Mouse (Mus musculus): ENCODE measurements at regions not wholly inside any gene's neighbourhood (a gene's known extent, or its start where the extent isn't known, plus 50 kb on each side); places are given as distances from the start of the nearest gene placed in this dataset.

DNA sequence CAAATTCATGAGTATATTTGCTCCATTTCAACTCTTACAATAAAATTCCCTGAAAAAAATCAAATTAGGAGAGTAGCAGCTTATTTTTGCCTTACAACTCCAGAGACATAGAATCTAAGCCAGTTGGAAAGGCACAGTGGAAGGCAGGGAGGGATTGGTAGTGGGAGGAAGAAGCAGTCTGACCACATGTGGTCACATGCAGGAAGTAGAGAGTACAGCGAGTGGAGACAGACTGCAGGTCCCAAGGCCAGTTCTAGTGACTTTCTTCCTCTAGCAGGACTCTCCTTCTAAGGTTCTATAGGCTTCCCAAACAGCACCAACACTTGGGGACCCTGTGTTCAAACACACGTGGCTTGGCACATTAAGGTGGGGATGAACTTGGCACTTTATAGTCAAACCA, 245.6 kb upstream of the Adgrl4 start:
- no peak for DNase-seq

- no peak for DNase-seq
Observed at GRCm38 (mm10) chr3:151210978-151211377, 226.7 kb upstream of the Adgrl4 start.

DNA sequence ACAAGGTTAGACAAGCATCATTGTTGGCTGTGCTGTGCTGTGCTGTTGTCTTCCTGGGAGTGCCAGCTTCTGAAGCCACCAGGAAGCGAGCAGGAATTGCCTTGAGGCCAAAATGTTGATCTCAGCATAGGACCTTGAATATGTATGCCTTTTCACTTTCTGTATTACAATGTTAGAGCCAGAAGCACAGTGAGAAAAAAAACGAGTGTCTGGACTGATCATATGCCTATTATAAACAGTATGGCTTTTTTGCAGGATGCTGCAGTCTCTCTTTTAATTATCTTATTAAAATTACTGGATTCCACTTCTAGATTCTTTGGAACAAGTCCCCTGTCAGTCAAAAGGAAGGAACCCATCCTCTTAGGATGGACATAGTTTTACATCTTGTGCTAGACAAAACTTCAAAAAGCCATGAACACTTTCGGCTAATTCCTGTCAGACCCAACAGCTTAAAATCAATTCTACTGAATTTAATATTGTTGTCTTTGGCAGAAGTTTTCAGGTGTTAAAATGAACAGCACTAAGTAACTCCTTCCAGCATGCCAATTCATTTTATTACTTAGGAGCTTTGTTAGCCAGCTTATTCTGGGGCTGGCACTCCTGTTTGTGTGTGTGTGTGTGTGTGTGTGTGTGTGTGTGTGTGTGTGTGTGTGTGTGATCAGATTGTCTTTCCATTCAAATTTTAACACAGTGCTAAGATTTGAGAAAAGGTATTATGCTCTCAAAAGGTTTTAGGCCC, 220.8 kb upstream of the Adgrl4 start:
- DNase-seq, result no peak

- peak in 1 of 2 experiments; percentile 4 for DNase-seq
Observed at GRCm38 (mm10) chr3:151222407-151222806, 215.3 kb upstream of the Adgrl4 start.

GRCm38 (mm10) chr3:151252458-151252857, 185.2 kb upstream of the Adgrl4 start:
- DNase-seq, result no peak

GRCm38 (mm10) chr3:151262821-151263220, 174.9 kb upstream of the Adgrl4 start:
- no peak for DNase-seq

DNA sequence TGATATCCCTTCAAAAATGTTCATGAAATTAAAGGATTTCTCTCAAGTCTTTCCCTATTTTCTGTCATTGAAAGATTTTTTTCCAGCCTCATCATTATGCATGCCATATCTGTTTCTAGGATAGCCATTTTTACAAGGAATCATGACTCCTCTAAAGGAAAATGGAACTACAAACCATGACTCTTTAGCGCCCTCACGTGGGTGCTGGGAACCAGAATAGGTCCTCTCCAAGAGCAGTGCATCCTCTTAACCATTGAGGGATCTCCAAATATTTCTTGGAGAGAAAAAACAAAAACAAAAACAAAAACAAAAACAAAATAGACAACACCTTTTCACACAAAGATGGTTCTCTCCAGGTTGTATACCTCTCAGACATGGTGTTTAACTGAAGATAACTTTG, 172.0 kb upstream of the Adgrl4 start:
- DNase-seq, result peak in 1 of 2 experiments; percentile 14

- DNase-seq, result no peak
Observed at GRCm38 (mm10) chr3:151269514-151269913, 168.2 kb upstream of the Adgrl4 start.

GRCm38 (mm10) chr3:151283829-151284228, 153.9 kb upstream of the Adgrl4 start:
- no peak for DNase-seq

DNA sequence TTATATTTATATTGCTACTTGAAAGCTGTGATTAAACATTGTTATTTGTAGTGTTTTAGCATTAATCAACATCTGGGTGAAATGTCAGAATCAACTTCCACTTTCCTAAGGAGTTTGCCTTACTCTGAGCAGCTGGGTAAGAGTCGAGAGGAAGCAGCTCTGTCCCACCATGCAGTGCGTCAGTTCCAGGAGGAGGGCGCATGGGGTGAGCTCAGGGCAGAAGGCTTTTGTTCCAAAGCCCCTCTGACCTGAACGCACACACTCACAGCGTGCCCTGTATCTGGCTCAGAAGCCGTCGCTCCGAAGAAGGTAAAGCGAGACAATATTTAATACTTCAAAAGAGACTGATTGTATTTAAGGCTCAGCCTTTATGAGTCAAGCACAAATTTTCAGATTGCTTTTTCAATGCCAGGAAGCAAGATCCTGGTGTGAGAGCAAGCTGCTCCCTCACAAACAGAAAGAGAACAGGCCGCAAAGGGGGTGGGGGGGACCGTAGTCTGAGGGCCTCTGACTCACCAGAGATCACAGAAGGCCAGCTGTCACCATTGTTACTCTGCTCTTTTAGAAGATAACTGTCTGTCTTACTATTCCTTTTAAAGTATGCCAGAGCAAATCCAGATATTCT, 143.6 kb upstream of the Adgrl4 start:
- DNase-seq, result peak; percentile 43 to 49

DNA sequence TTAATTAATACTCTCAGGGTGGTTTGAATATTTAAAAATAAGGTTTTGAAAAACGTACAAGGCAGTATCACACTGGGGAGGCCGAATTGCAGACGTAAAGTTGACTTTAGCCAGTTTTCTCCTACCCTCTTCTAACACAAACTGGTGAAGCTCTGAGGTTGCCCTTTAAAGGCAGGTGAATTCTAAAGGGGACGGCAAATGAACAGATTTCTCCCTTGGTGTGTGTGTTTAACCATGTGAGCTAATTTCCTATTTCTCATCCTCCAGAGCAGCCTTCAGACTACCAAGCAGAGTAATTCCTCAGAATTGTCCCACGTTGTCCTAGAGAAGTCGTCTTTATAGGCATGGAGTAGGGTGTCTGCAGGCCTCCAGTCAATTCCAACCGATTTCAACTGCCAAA, 143.1 kb upstream of the Adgrl4 start:
- DNase-seq, result no peak

DNA sequence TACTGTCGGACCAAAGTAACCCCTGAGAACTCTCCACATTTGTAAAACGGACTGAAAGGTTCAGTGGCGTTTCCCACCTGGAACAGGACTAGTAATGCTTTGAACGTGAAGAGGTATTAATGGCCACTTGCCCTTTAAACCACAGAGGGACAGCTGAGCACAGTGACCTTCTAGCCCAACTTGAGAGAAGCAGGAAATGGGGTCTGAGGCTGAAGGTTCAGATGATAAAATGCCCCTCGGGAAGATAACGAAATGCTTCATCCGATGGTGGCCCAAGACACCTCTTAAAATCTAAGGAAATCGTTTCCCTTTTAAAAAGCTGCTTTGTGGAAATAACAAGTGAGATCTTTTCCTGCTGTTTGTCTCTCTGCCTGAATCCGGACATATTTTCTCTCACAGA, 142.7 kb upstream of the Adgrl4 start:
- peak; percentile 3 to 11 for DNase-seq

DNA sequence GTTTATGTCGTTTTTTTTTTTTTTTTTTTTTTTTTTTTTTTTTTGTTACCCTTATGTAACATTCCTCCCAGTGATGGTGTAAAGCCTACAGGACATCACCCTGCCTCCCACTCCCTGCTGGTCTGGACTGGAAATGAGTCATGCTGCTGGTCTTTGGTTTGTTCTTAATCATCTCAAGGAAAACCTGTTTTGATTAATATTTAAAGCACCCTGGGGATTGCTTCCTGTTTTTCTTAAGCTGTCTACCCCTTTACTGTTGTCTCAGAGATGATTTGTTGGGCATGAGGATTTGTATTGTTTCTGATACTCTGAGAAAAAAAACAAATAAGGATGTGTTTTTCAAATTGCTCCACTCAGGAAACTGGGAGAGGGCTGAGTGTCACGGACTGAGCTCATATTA, 139.4 kb upstream of the Adgrl4 start:
- DNase-seq, result peak; percentile 43 to 76

GRCm38 (mm10) chr3:151305402-151305801, 132.3 kb upstream of the Adgrl4 start:
- no peak for DNase-seq

GRCm38 (mm10) chr3:151307975-151308374, 129.7 kb upstream of the Adgrl4 start:
- no peak for DNase-seq

DNA sequence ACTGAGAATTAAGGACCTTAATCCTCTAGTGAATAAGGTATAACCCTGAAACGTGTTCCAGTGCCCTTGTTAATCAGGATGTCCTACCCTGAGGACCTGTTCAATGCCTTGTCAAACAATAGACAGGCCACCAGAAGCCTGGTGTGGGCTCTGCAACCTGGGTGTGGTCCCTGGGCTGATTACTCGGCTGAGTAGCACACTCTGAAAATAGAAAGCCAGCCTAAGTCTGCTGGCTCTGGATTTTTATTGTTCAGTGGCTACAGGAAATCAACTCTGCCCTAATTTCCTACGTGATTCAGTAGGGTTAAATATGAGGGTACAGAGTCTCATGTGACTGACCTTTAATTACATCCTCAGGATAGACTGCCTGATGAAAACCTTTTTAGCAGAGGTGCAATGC, 113.9 kb upstream of the Adgrl4 start:
- DNase-seq, result peak; percentile 43 to 71

GRCm38 (mm10) chr3:151329801-151330200, 107.9 kb upstream of the Adgrl4 start:
- DNase-seq, result peak; percentile 10 to 13

- DNase-seq, result no peak
Observed at GRCm38 (mm10) chr3:151331906-151332305, 105.8 kb upstream of the Adgrl4 start.

DNA sequence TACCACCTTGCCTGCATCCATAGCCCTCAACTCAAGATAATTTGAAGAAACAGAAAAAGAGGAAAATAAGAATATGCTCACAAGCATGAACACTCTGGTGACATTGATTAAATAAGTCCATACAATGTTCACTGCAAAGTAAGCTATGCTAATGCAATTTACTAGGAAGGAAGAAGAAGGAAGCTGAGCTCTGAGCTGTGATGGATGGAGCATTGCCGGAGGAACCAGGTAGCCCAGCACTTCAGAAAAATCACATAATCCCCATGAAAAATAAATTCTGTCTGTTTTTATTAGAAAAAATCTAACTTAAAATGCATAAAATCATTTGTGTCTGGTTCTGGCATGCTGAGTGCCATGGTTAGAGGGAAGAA, 105.4 kb upstream of the Adgrl4 start:
- DNase-seq, result no peak

DNA sequence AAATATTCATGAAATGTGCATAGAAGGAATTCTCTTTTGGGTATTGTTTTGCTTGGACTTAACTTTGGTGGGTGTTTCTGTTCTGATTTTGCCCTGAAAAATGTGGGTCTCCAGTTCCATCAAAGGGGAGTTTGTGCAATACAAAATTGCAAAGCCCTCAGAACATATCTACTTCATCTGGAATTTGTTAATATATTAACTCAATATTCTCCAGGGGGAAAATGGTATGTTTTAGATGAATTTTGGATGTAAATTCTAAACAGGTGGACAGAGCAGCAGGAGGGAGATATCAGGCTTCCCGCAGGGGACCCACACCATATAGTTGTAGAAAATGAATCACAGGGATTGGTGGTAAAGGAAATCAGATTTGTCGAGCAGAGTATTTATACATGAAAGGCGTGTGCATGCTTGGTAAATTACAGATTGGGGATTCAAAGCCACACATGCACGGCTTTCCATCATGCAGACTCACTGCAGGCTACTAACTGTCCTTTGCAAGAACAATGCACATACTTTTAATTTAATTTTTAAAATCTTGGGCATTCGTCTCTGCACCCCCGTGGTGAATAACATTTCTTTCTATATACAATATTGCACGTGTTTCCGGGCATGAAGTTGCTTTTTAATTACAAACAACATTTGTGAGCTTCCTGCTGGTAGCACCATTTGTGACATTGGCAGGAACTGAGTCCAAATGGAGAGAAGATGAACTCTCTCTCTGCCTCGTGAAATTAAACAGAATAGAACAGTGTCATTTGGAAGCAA, 104.8 kb upstream of the Adgrl4 start:
- DNase-seq, result no peak

DNA sequence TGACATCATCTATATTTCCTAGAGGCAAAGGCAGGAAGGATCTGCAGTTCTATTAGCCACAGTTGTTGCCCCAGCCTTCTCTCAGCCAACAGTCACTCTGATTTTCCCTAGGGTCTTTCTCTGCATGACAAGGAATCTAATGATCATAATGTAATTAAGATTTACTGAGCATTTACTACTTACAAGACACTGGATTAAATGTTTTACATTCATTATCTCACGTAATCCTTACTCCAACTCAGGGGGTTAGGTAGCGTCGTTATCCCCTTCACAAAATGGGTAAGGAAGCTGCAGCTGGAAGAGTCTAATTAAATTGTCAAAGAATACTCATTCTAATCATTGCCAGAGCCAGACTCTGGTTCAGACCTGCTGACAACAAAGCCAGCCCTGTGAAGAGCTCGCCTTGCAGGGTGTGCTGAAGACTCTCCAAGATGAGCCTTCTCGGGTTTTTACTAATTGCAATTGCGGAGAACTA, 103.8 kb upstream of the Adgrl4 start:
- DNase-seq, result no peak

- DNase-seq, result no peak
Observed at GRCm38 (mm10) chr3:151351481-151352090, 86.1 kb upstream of the Adgrl4 start.

GRCm38 (mm10) chr3:151366302-151366701, 71.4 kb upstream of the Adgrl4 start:
- no peak for DNase-seq

Measured in kidney, postnatal 36 days (tissue).